Mouse (Mus musculus): Measurements from ENCODE around the gene Ralgapa2. TPM values are rescaled to one million over a fixed set of nuclear protein-coding genes. Genes with fewer than 3 reads are reported as not detected.
A peak's percentile ranks its signal among the peaks of the same experiment; 100 is the strongest.

Ralgapa2 gene
- polyA plus RNA-seq, 1 experiment from 2014 or later = 11.8 TPM

- Histone ChIP-seq H3K4me3 (ENCODE audit: low read depth, low read length) (no peak overlapping the region), H3K36me3 (ENCODE audit: control insufficient read depth, insufficient read depth, low read length) (no peaks in the 10 kb centered on the region), H3K9me3 (ENCODE audit: control insufficient read depth, low read length) (no peaks in the 10 kb centered on the region), H3K27me3 (ENCODE audit: control insufficient read depth, insufficient read depth, low read length) (no peaks in the 10 kb centered on the region), H3K27ac (ENCODE audit: low read depth, low read length) (no peak overlapping the region), H3K9ac (ENCODE audit: low read length) (no peak overlapping the region), H3K4me2 (ENCODE audit: low read depth, low read length, severe bottlenecking) (no peak overlapping the region), H3K4me1 (replicated peaks; ENCODE audit: control insufficient read depth, insufficient read depth, low read length) (no peaks in the 10 kb centered on the region)
- 88% methylated on average over 2 of the region's 2 CpGs for WGBS
- DNase-seq (ENCODE audit: low spot score) = no peak
- ATAC-seq (replicated peaks; ENCODE audit: low FRiP score) = no peak
Observed at GRCm38 (mm10) chr2:146416283-146416682, 95.9 kb downstream of the Ralgapa2 start.

GRCm38 (mm10) chr2:146414484-146415291 lies 97.5 kb downstream of the Ralgapa2 start:
- Histone ChIP-seq H3K4me3 (ENCODE audit: low read depth, low read length) (no peak overlapping the region), H3K36me3 (ENCODE audit: control insufficient read depth, insufficient read depth, low read length) (no peaks in the 10 kb centered on the region), H3K9ac (ENCODE audit: low read length) (no peak overlapping the region; the same call in 1 of the 2 replicates), H3K4me2 (ENCODE audit: low read depth, low read length, severe bottlenecking) (no peak overlapping the region), H3K27me3 (ENCODE audit: control insufficient read depth, insufficient read depth, low read length) (no peaks in the 10 kb centered on the region), H3K27ac (ENCODE audit: low read depth, low read length) (no peak overlapping the region), H3K4me1 (replicated peaks; ENCODE audit: control insufficient read depth, insufficient read depth, low read length) (no peaks in the 10 kb centered on the region), H3K9me3 (ENCODE audit: control insufficient read depth, low read length) (no peaks in the 10 kb centered on the region)
- WGBS = 31% methylated on average over 8 of the region's 8 CpGs
- peak; percentile 90 for ATAC-seq (replicated peaks; ENCODE audit: low FRiP score)
- DNase-seq (ENCODE audit: low spot score) = peak; percentile 86

- Histone ChIP-seq H3K4me1 (replicated peaks; ENCODE audit: control insufficient read depth, insufficient read depth, low read length) (no peaks in the 10 kb centered on the region), H3K27ac (ENCODE audit: low read depth, low read length) (no peak overlapping the region), H3K27me3 (ENCODE audit: control insufficient read depth, insufficient read depth, low read length) (no peaks in the 10 kb centered on the region), H3K4me3 (ENCODE audit: low read depth, low read length) (no peak overlapping the region), H3K36me3 (ENCODE audit: control insufficient read depth, insufficient read depth, low read length) (no peaks in the 10 kb centered on the region), H3K9ac (ENCODE audit: low read length) (no peak overlapping the region), H3K4me2 (ENCODE audit: low read depth, low read length, severe bottlenecking) (no peak overlapping the region), H3K9me3 (ENCODE audit: control insufficient read depth, low read length) (no peaks in the 10 kb centered on the region)
- ATAC-seq (replicated peaks; ENCODE audit: low FRiP score) = no peak
- DNase-seq (ENCODE audit: low spot score) = no peak
- 77% methylated on average over 9 of the region's 9 CpGs for WGBS
Observed at GRCm38 (mm10) chr2:146412733-146413132, 99.4 kb downstream of the Ralgapa2 start.

- no peak overlapping the region for H3K9ac ChIP-seq (ENCODE audit: low read length)
- no peaks in the 10 kb centered on the region for H3K36me3 ChIP-seq (ENCODE audit: control insufficient read depth, insufficient read depth, low read length)
- H3K27me3 ChIP-seq (ENCODE audit: control insufficient read depth, insufficient read depth, low read length) = no peaks in the 10 kb centered on the region
- ATAC-seq (replicated peaks; ENCODE audit: low FRiP score) (no peak), DNase-seq (ENCODE audit: low spot score) (no peak)
- no peaks in the 10 kb centered on the region for H3K9me3 ChIP-seq (ENCODE audit: control insufficient read depth, low read length)
- H3K4me2 ChIP-seq (ENCODE audit: low read depth, low read length, severe bottlenecking) = no peak overlapping the region
- H3K27ac ChIP-seq (ENCODE audit: low read depth, low read length) = no peak overlapping the region
- 82% methylated on average over 5 of the region's 5 CpGs for WGBS
- no peaks in the 10 kb centered on the region for H3K4me1 ChIP-seq (replicated peaks; ENCODE audit: control insufficient read depth, insufficient read depth, low read length)
- no peak overlapping the region for H3K4me3 ChIP-seq (ENCODE audit: low read depth, low read length)
Observed at GRCm38 (mm10) chr2:146411904-146412303, 100.2 kb downstream of the Ralgapa2 start.

GRCm38 (mm10) chr2:146407078-146407477 lies 105.1 kb downstream of the Ralgapa2 start:
- 94% methylated on average over 4 of the region's 4 CpGs for WGBS
- Histone ChIP-seq H3K4me1 (replicated peaks; ENCODE audit: control insufficient read depth, insufficient read depth, low read length) (no peaks in the 10 kb centered on the region), H3K27ac (ENCODE audit: low read depth, low read length) (no peak overlapping the region), H3K27me3 (ENCODE audit: control insufficient read depth, insufficient read depth, low read length) (no peaks in the 10 kb centered on the region), H3K9me3 (ENCODE audit: control insufficient read depth, low read length) (no peaks in the 10 kb centered on the region), H3K4me2 (ENCODE audit: low read depth, low read length, severe bottlenecking) (no peak overlapping the region), H3K9ac (ENCODE audit: low read length) (no peak overlapping the region), H3K4me3 (ENCODE audit: low read depth, low read length) (no peak overlapping the region), H3K36me3 (ENCODE audit: control insufficient read depth, insufficient read depth, low read length) (no peaks in the 10 kb centered on the region)
- ATAC-seq (replicated peaks; ENCODE audit: low FRiP score) = no peak
- no peak for DNase-seq (ENCODE audit: low spot score)

- no peaks in the 10 kb centered on the region for H3K9me3 ChIP-seq (ENCODE audit: control insufficient read depth, low read length)
- H3K36me3 ChIP-seq (ENCODE audit: control insufficient read depth, insufficient read depth, low read length) = no peaks in the 10 kb centered on the region
- H3K27me3 ChIP-seq (ENCODE audit: control insufficient read depth, insufficient read depth, low read length) = no peaks in the 10 kb centered on the region
- DNase-seq (ENCODE audit: low spot score) (no peak), ATAC-seq (replicated peaks; ENCODE audit: low FRiP score) (no peak)
- H3K27ac ChIP-seq (ENCODE audit: low read depth, low read length) = no peak overlapping the region
- H3K4me3 ChIP-seq (ENCODE audit: low read depth, low read length) = no peak overlapping the region
- no peak overlapping the region for H3K4me2 ChIP-seq (ENCODE audit: low read depth, low read length, severe bottlenecking)
- H3K9ac ChIP-seq (ENCODE audit: low read length) = no peak overlapping the region
- peaks cover 4% of the 10 kb centered on the region for H3K4me1 ChIP-seq (replicated peaks; ENCODE audit: control insufficient read depth, insufficient read depth, low read length)
Observed at GRCm38 (mm10) chr2:146401588-146401987, 110.6 kb downstream of the Ralgapa2 start.

- WGBS = 14% methylated on average over 2 of the region's 2 CpGs
- Histone ChIP-seq H3K27ac (ENCODE audit: low read depth, low read length) (no peak overlapping the region), H3K9ac (ENCODE audit: low read length) (no peak overlapping the region), H3K36me3 (ENCODE audit: control insufficient read depth, insufficient read depth, low read length) (no peaks in the 10 kb centered on the region), H3K4me2 (ENCODE audit: low read depth, low read length, severe bottlenecking) (no peak overlapping the region), H3K4me1 (replicated peaks; ENCODE audit: control insufficient read depth, insufficient read depth, low read length) (peaks cover 4% of the 10 kb centered on the region), H3K9me3 (ENCODE audit: control insufficient read depth, low read length) (no peaks in the 10 kb centered on the region), H3K27me3 (ENCODE audit: control insufficient read depth, insufficient read depth, low read length) (no peaks in the 10 kb centered on the region), H3K4me3 (ENCODE audit: low read depth, low read length) (no peak overlapping the region)
- DNase-seq (ENCODE audit: low spot score) (no peak), ATAC-seq (replicated peaks; ENCODE audit: low FRiP score) (peak; percentile 51; the same call in 1 of the 2 replicates)
Observed at GRCm38 (mm10) chr2:146400738-146401137, 111.4 kb downstream of the Ralgapa2 start.

- no peak for DNase-seq (ENCODE audit: low spot score)
Observed at GRCm38 (mm10) chr2:146398211-146398865, 113.8 kb downstream of the Ralgapa2 start.

More at GRCm38 (mm10) chr2:146398211-146398865, 113.8 kb downstream of the Ralgapa2 start:
- no peak for ATAC-seq (replicated peaks; ENCODE audit: low FRiP score)
- H3K9me3 ChIP-seq (ENCODE audit: control insufficient read depth, low read length) = no peaks in the 10 kb centered on the region
- H3K27ac ChIP-seq (ENCODE audit: low read depth, low read length) = no peak overlapping the region
- no peaks in the 10 kb centered on the region for H3K27me3 ChIP-seq (ENCODE audit: control insufficient read depth, insufficient read depth, low read length)
- H3K4me3 ChIP-seq (ENCODE audit: low read depth, low read length) = no peak overlapping the region
- H3K4me1 ChIP-seq (replicated peaks; ENCODE audit: control insufficient read depth, insufficient read depth, low read length) = peaks cover 4% of the 10 kb centered on the region
- 92% methylated on average over 6 of the region's 6 CpGs for WGBS
- no peaks in the 10 kb centered on the region for H3K36me3 ChIP-seq (ENCODE audit: control insufficient read depth, insufficient read depth, low read length)
- H3K9ac ChIP-seq (ENCODE audit: low read length) = no peak overlapping the region
- no peak overlapping the region for H3K4me2 ChIP-seq (ENCODE audit: low read depth, low read length, severe bottlenecking)
